Mouse (Mus musculus) frontal cortex, postnatal 14 days (tissue): ENCODE measurements at regions not wholly inside any gene's neighbourhood (a gene's known extent, or its start where the extent isn't known, plus 50 kb on each side); places are given as distances from the start of the nearest gene placed in this dataset.
A peak's percentile ranks its signal among the peaks of the same experiment; 100 is the strongest.

ENCODE experiments used
- DNase-seq, 2 experiments: peaks; one replicate each; pipeline ENCODE4 v3.0.0; 2022; ENCODE audit warnings: low spot score in 2 of 2

DNA sequence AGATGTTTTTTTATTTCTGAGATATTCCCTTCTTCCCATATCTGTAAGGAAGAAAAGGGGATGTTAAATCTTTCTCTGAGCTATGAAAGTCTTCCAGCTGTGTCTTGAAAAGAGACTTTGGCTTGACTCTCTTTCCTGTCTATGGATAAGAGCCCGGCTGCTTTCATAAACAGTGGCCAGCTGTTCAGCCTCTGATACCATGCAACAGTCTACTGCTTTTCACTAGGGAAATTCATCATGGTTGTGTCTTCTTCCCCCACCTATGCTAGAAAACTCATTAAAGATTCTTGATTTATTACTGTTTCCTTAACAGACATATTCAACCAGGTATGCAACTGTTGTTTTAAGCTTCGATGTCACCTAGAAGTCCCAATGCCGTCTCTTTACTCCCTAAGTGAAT is 213.8 kb upstream of the Ferd3l start:
- DNase-seq: no peak

- no peak for DNase-seq
Measured at GRCm38 (mm10) chr12:33715997-33716396, 212.2 kb upstream of the Ferd3l start.

DNA sequence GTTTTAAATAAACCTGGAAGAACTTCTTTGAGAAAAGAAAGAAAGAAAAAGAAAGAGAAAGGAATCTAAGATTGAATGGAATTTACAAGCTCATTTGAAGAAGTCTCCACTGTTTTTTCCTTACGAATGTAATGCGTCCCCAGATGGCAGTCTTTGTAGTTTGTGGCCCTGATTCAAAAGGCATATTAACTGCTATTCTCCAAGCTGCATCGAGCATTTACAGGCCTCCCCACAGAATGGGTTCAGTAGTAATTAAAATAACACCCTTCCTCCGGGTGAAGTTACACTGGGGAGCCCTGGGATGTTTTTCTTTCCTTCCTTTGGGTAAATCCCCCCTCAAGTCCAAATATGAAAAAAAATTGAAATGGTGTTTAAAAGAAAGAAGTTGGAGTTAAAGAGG is 211.2 kb upstream of the Ferd3l start:
- no peak for DNase-seq

DNA sequence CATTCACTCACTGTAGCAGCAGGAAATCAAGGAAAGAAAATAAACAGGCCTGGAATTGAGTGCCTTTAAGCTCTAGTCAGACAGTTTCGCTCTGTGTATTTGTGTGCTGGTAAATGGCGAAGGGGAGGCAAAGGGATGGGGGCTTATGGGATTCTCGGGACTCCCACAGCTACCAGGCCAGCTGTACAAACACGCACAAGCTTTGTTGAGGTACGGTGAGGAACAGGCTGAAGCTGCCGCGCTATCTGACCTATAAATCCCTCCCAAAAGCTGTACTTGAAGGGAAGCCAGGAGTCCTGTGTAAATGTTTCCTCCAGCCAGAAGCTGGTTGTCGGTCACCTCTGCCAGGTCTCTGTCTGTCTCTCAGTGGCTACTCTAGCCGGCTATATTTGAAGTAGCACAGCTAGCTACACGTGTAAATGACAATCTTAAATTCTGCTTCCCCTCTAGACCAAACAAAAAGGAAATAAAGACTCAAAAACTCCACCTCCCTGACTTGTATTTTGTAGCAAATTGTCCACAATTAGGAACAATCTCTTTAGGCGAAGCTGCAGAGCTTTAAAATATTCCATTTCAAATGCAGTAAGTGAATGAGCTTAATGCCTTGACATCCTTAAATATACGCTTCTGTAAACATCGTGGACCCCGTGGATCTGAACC is 210.5 kb upstream of the Ferd3l start:
- peak in 1 of 2 experiments; percentile 5 for DNase-seq

GRCm38 (mm10) chr12:33719063-33719462 is 209.2 kb upstream of the Ferd3l start:
- no peak for DNase-seq

DNA sequence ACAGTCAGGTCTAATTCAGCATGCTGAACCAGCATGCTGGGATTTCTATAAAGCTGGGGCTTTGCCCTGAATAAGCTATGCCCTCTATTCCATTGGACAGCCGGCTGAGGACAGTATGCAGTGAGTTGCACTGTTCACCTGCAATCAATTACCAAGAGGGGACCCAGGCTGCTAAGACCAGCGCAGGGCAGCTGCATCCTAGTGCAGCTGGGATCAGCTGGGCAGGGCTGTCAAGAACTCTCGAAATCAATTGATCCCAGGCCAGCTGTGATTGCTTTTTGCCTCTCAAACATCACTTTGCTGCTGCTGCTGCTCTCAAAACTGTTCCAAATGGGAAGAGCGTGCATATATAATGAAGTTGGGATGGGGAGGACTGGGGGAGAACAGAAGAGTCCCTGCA is 196.3 kb upstream of the Ferd3l start:
- no peak for DNase-seq

DNA sequence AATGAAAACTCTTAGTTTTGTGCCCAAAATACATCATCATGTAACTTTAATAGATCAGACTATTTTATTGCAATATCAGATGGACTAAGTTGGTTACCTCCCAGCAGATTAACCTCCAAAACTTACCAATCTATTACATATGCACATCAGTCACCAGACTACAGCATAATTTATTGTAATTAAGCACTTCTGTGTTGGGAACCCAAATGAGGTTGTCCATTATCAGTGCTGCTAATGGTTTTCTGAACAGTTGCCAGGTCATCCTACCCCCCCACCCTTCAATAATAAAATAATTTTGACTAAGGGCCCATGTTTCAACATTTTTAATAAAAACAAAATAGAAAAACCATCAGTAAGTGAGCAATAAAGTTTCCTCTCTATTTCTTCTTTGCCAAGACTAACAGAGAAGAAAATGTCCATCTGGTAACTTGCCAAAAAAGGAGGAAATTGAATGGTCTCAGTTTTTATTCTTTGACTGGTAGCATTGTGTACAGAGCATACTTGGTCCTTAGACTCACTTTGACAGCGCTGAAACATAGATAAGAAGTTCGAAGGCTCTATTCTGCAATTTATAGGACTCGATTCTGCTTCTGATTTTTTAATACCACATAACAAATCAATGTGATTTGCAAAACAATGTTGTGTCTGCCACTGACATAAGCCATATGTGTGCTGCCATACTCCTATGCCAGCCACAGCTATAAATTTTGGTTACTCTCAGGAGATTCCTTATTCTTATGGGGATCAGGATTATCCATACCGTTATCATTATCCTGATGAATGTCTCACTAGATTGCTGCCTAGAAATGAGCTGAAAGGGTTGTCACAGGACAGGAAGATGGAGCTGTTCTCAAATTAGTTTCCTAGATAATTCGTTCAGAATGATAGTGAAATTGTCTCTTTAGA is 152.4 kb upstream of the Ferd3l start:
- no peak for DNase-seq

DNA sequence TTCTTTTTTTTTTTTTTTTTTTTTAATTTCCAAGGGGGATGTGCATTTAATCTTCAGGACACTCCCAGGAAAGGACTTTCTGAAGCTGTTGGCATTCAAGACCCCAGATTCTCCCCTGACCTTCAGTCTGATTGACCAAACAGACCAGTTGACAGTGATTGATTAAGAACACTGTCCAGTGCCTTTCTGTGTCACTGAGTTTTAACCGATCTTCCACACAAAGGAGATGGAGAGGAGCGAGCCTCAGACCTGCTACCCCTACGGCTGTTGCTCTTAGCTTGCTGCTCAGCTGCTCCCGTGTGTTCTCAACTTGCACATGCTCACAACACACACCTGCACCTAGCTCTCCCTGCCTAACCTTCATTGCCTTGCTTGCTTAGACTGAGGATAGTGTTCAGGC is 149.7 kb upstream of the Ferd3l start:
- DNase-seq: no peak

GRCm38 (mm10) chr12:33779898-33780297 is 148.3 kb upstream of the Ferd3l start:
- DNase-seq: no peak

- no peak for DNase-seq
Measured at GRCm38 (mm10) chr12:33804206-33804791, 123.9 kb upstream of the Ferd3l start.

DNA sequence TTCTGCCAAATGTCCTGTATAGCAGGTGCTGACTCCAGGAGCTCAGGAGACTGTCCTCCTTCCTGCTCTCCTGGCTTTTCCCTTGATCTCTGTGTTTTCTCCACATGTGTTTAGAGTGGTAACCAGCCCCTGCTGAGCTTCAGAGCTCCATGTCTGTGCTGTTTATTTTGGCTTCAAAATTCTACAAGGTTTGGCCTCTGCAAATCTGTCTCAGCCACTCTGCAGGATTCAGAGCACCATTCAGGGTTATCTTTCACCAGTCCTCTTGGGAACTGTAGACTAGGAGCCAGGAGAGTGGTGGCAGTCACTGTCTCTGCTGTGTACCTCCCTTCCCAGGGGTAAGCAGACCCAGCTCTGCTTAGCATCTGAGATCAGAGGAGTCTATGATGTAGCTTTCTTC is 102.7 kb upstream of the Ferd3l start:
- no peak for DNase-seq

DNA sequence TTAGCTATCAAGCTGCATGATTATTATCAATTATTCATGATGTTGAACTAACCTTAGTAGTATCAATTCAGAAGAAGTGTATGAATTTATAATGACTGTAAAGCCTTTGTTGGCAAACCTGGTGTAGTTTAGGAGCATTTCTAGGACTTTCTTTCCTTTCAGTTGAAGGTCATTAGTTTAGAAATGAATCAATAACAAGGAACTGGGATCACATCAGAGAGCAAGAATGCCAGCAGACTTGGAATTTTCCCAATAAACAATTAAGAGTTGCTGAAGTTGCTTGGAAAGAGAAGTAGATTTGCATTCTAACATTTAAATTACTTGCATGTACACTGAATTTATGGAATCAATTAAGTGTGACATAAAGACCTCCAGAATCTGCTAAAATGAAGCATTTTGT is 79.1 kb upstream of the Ferd3l start:
- DNase-seq: no peak

GRCm38 (mm10) chr12:33851736-33852135 is 76.5 kb upstream of the Ferd3l start:
- no peak for DNase-seq
